Mouse (Mus musculus) embryonic facial prominence, embryonic 12.5 days (tissue): Measurements from ENCODE around the gene Rtn4ip1. TPM values are rescaled to one million over a fixed set of nuclear protein-coding genes. Genes with fewer than 3 reads are reported as not detected.

Experiments
- ATAC-seq: fragments of 200-750 bp; cut with Nextera tagmentation; 2 replicates; pipeline ENCODE4 v1.8.0; 2017; ENCODE audit not compliant: insufficient number of reproducible peaks, insufficient read depth, low FRiP score, low TSS enrichment
- H3K27ac ChIP-seq: fragments of 300-500 bp; sonication (generic); 2 replicates; pipeline ENCODE4 v1.5.1; 2016; ENCODE audit warnings: mild to moderate bottlenecking
- H3K27me3 ChIP-seq: fragments of 300-500 bp; sonication (generic); 2 replicates; pipeline ENCODE4 v1.6.1; 2016; ENCODE audit warnings: mild to moderate bottlenecking, moderate library complexity
- H3K36me3 ChIP-seq: fragments of 300-500 bp; sonication (generic); 2 replicates; pipeline ENCODE4 v1.6.1; 2016; ENCODE audit warnings: mild to moderate bottlenecking
- H3K4me1 ChIP-seq: fragments of 300-500 bp; sonication (generic); 2 replicates; pipeline ENCODE4 v1.6.1; 2016
- H3K4me2 ChIP-seq: fragments of 300-500 bp; sonication (generic); replicated peaks from 2 replicates; pipeline ENCODE4 v1.6.1; 2016; ENCODE audit warnings: mild to moderate bottlenecking, moderate library complexity
- H3K4me3 ChIP-seq: fragments of 300-500 bp; sonication (generic); 2 replicates; pipeline ENCODE4 v1.5.1; 2016; ENCODE audit warnings: mild to moderate bottlenecking
- H3K9ac ChIP-seq: fragments of 300-500 bp; sonication (generic); 2 replicates; pipeline ENCODE4 v1.6.1; 2016; ENCODE audit warnings: mild to moderate bottlenecking, moderate library complexity
- H3K9me3 ChIP-seq: fragments of 300-500 bp; sonication (generic); 2 replicates; pipeline ENCODE4 v1.6.1; 2016; ENCODE audit warnings: mild to moderate bottlenecking, moderate library complexity
- WGBS: fragments of 180-500 bp; shearing (Covaris S2); methylation state at CpG from one replicate; pipeline ENCODE4 v1.1.7; 2016; 5-methylcytosine and 5-hydroxymethylcytosine counted together
- polyA plus RNA-seq: library from polyadenylated mRNA; unstranded; fragments of >200 nt; fragmentation: Nextera tagmentation; extraction: Ambion mirVana; gene quantifications from 2 replicates; pipeline ENCODE4 v1.2.1, GENCODE M21; 2016

Rtn4ip1 gene
- polyA plus RNA-seq, 1 experiment from 2014 or later, result 15.8 TPM

DNA sequence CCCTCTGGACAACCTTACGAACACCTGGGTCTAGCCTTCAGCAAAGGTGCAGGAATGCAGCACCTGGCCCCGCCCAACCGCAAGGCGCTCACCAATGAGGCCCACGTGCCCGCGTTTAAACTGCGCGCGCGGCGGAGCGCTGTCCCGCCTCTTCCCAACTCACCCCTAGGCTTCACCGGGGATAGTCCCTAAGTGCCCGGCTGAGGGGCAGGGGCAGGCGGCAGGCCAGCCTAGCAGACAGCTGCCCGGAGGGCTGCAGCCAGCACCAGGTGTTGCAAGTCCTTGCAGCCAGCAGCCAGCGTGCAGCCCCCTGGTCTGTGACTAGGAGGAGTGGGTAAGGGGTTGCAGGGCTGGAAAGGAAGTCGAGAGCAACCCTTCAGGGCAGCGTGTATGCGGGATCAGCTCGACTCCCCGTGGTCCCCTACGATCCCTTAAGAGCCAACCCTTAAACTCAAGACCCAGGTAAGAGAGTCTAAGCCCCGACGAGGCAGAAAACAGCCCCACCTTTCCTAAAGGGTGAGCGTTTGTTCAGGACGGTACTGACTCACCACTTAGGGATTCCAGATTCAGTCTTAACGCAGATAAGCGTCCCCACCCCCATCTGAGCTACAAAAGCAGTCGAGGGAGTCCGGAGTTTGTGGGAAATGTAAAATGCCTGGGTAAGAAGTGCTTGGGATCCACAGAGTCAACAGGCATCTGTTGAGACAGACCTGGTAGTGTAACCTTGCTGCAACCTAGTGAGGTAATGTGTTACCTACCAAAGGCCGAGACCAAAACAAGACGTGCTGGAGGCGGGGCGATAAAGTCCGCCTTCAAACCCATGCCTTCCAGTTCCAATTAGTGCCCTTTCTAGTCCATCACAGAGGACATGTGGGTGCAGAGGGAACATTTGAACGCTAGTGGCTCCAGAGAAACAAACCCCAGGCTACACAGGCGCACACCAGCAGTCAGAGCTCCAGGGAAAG, 104.4 kb downstream of the Rtn4ip1 start:
- Histone ChIP-seq H3K9ac (peak overlapping the region; percentile 53), H3K36me3 (no peaks in the 10 kb centered on the region), H3K4me2 (peak overlapping the region; percentile 85), H3K27me3 (peaks cover 59% of the 10 kb centered on the region), H3K27ac (no peak overlapping the region), H3K4me3 (peak overlapping the region; percentile 44), H3K9me3 (no peaks in the 10 kb centered on the region), H3K4me1 (peaks cover 18% of the 10 kb centered on the region)
- under 1% methylated on average over 40 of the region's 40 CpGs for WGBS
- peak; percentile 57; the same call in 1 of the 2 replicates for ATAC-seq

Other genes with a start within 250 kb of the Rtn4ip1 start
- gene Qrsl1, start 62 bp upstream of the Rtn4ip1 start, polyA plus RNA-seq, result 25.2 and 26.0 TPM in 2 replicates
- 0.79 and 0.95 TPM in 2 replicates for gene Crybg1, start 247.0 kb downstream of the Rtn4ip1 start, polyA plus RNA-seq